Mouse (Mus musculus): Measurements from ENCODE around the gene Tbx5. TPM values are rescaled to one million over a fixed set of nuclear protein-coding genes. Genes with fewer than 3 reads are reported as not detected.

Tbx5 gene
- polyA plus RNA-seq, 1 experiment from 2014 or later = 38.4 TPM

DNA sequence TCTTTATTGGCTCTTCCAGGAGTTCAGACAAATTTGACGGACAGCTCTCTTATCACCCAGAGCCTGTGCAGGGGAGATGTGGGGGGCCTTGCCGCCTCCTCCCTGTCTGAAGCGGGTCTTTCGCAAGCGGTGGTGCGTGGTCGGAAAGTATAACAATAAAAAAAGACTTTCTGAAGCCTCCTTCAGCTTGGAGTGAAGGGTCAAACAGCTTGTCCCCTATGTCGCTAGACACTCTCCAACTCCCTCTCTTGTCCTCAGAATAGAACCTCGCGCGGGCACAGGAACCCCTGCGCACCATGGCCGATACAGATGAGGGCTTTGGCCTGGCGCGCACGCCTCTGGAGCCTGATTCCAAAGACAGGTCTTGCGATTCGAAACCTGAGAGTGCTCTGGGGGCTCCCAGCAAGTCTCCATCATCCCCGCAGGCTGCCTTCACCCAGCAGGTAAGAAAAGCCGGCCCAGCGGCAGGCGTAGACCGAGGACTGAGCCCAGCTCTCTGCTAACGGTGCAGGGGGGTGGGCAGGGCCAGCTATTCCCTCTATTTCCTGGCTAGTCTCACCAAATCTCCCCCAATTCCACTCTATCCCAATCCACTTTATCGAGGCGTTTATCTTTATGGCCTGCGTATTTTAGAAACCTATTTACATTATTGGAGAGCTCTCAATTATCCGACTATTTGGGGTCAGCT is 4.3 kb downstream of the Tbx5 start:
- no peak for ATAC-seq (ENCODE audit: extremely low read depth, insufficient number of reproducible peaks, low FRiP score, low TSS enrichment)
- H3K9ac ChIP-seq = peak overlapping the region; percentile 97
- H3K9me3 ChIP-seq = no peaks in the 10 kb centered on the region
- H3K27ac ChIP-seq (replicated peaks) = peak overlapping the region; percentile 98
- H3K4me1 ChIP-seq = peaks cover 49% of the 10 kb centered on the region
- peaks cover 9% of the 10 kb centered on the region for H3K36me3 ChIP-seq
- H3K27me3 ChIP-seq (replicated peaks) = peaks cover 56% of the 10 kb centered on the region
- peak overlapping the region; percentile 79 for H3K4me3 ChIP-seq
- H3K4me2 ChIP-seq = peak overlapping the region; percentile 81
- 1% methylated on average over 28 of the region's 28 CpGs for WGBS

DNA sequence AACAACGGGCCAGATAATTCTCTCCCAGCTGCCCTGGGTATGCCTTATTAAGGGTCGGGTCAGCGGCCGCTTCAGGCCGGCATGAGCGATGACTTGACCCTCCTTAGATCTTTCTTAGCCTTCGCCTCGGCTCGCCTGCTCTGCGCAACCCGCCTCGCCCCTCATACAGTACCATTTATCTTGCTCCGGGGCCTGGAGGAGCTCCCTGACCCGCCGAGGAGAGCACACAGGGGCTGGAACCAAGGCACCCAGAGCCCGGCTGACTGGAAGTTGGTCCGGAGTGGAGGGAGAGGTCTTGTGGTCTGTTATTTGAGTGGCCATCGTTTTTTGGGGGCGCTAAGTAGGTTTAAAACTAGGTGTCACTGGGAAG is 4.8 kb downstream of the Tbx5 start:
- peak overlapping the region; percentile 81 for H3K4me2 ChIP-seq
- WGBS = 4% methylated on average over 19 of the region's 19 CpGs
- peaks cover 14% of the 10 kb centered on the region for H3K36me3 ChIP-seq
- H3K27me3 ChIP-seq (replicated peaks) = peaks cover 61% of the 10 kb centered on the region
- H3K9ac ChIP-seq = peak overlapping the region; percentile 97
- no peaks in the 10 kb centered on the region for H3K9me3 ChIP-seq
- peak overlapping the region; percentile 79 for H3K4me3 ChIP-seq
- H3K27ac ChIP-seq (replicated peaks) = peak overlapping the region; percentile 98
- no peak for ATAC-seq (ENCODE audit: extremely low read depth, insufficient number of reproducible peaks, low FRiP score, low TSS enrichment)
- H3K4me1 ChIP-seq = peaks cover 50% of the 10 kb centered on the region

DNA sequence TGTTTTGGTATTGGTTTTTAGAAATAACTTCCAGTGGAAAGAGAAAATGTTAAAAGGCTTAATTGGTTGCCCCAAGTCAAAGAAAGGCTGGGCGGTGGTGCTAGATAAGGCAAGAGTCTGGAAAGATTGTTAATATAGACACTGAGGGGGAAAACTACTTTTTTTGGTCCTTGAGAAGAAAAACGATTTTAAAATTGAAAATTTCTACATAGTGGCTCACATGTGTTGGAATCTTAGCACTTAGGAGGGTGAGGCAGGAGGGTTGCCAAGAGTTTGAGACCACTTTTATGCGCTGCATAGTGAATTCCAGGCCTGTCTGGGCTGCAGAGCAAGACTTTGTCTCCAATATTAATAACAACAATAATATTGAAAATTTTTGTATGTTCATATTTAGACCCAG is 5.4 kb downstream of the Tbx5 start:
- peak overlapping the region; percentile 81 for H3K4me2 ChIP-seq
- 19% methylated on average over 3 of the region's 3 CpGs for WGBS

DNA sequence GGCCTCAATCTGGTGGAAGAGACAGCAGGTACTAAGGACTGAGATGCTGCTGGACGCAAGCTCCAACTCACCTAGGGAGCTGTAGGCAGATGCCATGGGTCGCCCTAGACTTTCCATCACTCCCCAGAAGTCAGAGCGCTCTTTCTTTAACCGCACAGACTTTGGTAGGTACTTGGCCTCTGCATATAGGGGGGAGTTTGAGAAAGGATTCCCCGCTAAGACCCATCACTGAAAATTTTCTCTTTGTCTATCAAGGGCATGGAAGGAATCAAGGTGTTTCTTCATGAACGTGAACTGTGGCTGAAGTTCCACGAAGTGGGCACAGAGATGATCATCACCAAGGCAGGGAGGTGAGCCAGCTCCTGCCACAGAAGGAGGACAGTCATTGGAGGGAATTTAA is 6.0 kb downstream of the Tbx5 start:
- Histone ChIP-seq H3K36me3 (peaks cover 26% of the 10 kb centered on the region), H3K4me1 (peaks cover 61% of the 10 kb centered on the region), H3K9me3 (no peaks in the 10 kb centered on the region), H3K27me3 (replicated peaks) (peaks cover 64% of the 10 kb centered on the region), H3K4me2 (peak overlapping the region; percentile 81), H3K9ac (peak overlapping the region; percentile 97), H3K4me3 (peak overlapping the region; percentile 79), H3K27ac (replicated peaks) (peak overlapping the region; percentile 98)
- 22% methylated on average over 7 of the region's 7 CpGs for WGBS
- no peak for ATAC-seq (ENCODE audit: extremely low read depth, insufficient number of reproducible peaks, low FRiP score, low TSS enrichment)

More for the DNA sequence above, 5.4 kb downstream of the Tbx5 start:
- H3K4me1 ChIP-seq = peaks cover 55% of the 10 kb centered on the region
- H3K4me3 ChIP-seq = peak overlapping the region; percentile 79
- no peaks in the 10 kb centered on the region for H3K9me3 ChIP-seq
- H3K27ac ChIP-seq (replicated peaks) = peak overlapping the region; percentile 98
- H3K36me3 ChIP-seq = peaks cover 20% of the 10 kb centered on the region
- H3K27me3 ChIP-seq (replicated peaks) = peaks cover 66% of the 10 kb centered on the region
- ATAC-seq (ENCODE audit: extremely low read depth, insufficient number of reproducible peaks, low FRiP score, low TSS enrichment) = no peak
- H3K9ac ChIP-seq = peak overlapping the region; percentile 97

DNA sequence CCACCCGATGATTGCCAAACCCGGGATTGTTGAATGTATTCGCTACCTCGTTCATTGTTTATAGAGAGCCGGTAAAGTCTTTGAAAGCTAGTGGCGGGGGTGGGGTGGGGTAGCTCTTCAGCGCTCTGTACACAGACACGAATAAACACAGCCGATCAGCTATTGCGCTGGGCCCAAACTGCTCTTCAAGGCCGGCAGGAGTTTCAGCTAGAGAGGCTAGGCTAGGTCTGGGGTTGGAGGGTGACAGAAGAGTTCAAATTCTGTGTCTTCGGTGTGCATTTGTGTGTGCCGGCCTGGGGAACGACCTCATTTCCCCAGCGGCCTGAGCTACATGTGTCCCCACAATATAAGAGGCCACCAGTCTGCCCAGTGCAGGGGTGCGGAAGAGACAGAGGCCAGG is 6.7 kb downstream of the Tbx5 start:
- Histone ChIP-seq H3K36me3 (peaks cover 26% of the 10 kb centered on the region), H3K4me1 (peaks cover 62% of the 10 kb centered on the region), H3K9ac (peak overlapping the region; percentile 97), H3K27me3 (replicated peaks) (peaks cover 61% of the 10 kb centered on the region), H3K9me3 (no peaks in the 10 kb centered on the region), H3K4me3 (peak overlapping the region; percentile 79), H3K27ac (replicated peaks) (peak overlapping the region; percentile 98), H3K4me2 (peak overlapping the region; percentile 81)
- no peak for ATAC-seq (ENCODE audit: extremely low read depth, insufficient number of reproducible peaks, low FRiP score, low TSS enrichment)
- 4% methylated on average over 16 of the region's 16 CpGs for WGBS

DNA sequence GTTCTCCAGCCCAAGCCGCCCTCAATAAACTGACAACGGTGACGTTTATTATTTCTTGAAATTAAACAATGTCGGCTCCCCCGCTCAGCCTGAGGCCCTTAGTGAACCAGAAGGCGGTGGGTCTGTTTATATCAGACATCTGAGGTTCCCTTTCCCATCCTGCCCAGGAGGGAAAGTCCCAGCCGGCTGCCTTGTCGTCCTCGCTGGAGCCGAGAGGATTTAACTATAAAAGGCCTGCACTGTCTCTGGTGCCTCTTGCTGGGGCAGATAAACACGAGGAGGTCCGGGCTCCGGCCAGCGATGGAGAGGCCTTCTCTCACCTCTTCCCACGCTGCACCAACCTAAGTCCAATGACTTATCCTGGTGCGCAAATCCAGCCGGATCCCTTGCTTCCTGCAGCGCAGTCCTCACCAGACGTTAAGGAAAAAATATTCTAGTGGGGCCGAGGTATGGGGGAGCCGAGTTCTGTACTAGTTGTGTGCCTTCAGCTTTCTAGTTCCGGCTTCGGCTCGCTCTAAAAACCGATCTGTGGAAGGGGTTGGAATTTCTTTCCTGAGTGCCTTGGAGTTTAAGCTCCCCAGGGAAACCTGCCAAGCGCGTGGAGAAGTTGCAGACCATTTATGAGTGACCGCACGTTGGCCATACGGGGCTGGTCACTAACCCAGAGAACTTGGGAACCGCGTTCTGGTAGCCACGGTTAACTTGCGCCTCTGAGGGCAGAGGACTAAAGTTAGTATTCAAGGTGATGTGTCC is 7.3 kb downstream of the Tbx5 start:
- peaks cover 57% of the 10 kb centered on the region for H3K27me3 ChIP-seq (replicated peaks)
- peak overlapping the region; percentile 81 for H3K4me2 ChIP-seq
- no peaks in the 10 kb centered on the region for H3K9me3 ChIP-seq
- H3K9ac ChIP-seq = peak overlapping the region; percentile 97
- WGBS = 2% methylated on average over 34 of the region's 34 CpGs
- peaks cover 26% of the 10 kb centered on the region for H3K36me3 ChIP-seq
- peaks cover 67% of the 10 kb centered on the region for H3K4me1 ChIP-seq
- peak overlapping the region; percentile 79 for H3K4me3 ChIP-seq
- peak overlapping the region; percentile 98 for H3K27ac ChIP-seq (replicated peaks)
- no peak for ATAC-seq (ENCODE audit: extremely low read depth, insufficient number of reproducible peaks, low FRiP score, low TSS enrichment)

DNA sequence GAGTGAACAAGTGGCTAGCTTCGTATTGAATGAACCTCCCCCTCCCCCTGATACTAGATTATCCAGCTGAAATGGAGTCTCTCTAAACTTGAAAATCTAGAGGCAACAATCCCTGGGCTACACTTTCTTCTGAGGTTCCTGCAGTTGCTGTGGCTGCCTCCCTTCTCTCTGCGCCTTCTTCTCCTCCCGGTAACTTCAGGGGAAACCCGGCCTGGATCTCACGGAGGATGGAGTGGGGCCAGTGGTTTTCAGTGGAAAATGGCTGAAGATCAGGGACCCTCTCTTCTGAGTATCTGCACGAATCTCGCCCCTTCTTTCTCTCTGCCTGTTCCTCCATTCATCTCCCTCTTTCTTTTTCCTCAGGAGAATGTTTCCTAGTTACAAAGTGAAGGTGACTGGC is 7.9 kb downstream of the Tbx5 start:
- ATAC-seq (ENCODE audit: extremely low read depth, insufficient number of reproducible peaks, low FRiP score, low TSS enrichment) = no peak
- no peaks in the 10 kb centered on the region for H3K9me3 ChIP-seq
- peaks cover 54% of the 10 kb centered on the region for H3K27me3 ChIP-seq (replicated peaks)
- H3K27ac ChIP-seq (replicated peaks) = peak overlapping the region; percentile 98
- peaks cover 30% of the 10 kb centered on the region for H3K36me3 ChIP-seq
- 7% methylated on average over 7 of the region's 7 CpGs for WGBS
- H3K4me1 ChIP-seq = peaks cover 73% of the 10 kb centered on the region
- H3K9ac ChIP-seq = peak overlapping the region; percentile 97
- peak overlapping the region; percentile 79 for H3K4me3 ChIP-seq
- H3K4me2 ChIP-seq = peak overlapping the region; percentile 81

DNA sequence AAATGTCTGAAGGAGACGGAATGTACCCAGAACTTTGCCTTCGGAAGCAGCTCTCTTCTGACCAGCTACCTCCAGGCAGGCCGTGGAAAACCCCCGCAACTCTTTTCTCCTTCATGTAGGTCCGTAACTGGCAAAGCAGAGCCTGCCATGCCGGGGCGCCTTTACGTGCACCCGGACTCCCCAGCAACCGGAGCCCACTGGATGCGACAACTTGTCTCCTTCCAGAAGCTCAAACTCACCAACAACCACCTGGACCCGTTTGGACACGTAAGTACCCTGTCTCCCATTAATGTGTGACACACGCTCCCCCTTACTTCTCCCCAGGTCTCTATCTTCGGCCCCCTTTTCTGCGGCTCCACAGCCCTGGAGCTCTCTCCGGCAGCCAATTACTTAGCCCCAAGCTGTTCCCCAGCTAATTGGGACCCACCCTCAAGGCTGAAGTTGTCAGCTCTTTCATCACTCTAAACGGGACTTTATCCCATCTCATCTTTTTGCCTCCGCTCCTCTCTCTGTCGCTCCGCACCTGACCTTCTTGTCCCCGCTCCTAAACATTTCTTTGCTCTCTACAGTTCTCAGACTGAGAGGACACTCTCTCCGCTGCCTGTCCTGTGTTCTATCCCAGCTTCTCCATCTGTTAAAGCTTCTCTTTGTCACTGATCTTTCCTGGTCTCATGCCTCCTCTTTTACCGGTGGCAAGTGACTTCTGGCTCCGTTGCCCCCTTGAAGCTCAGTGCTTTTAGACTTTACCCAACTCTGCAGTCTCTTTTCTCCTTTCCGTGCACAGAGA is 9.4 kb downstream of the Tbx5 start:
- no peak for ATAC-seq (ENCODE audit: extremely low read depth, insufficient number of reproducible peaks, low FRiP score, low TSS enrichment)
- peak overlapping the region; percentile 81 for H3K4me2 ChIP-seq
- WGBS = 20% methylated on average over 26 of the region's 26 CpGs
- H3K4me1 ChIP-seq = peaks cover 79% of the 10 kb centered on the region
- H3K9ac ChIP-seq = peak overlapping the region; percentile 97
- peak overlapping the region; percentile 72 for H3K27ac ChIP-seq (replicated peaks)
- no peaks in the 10 kb centered on the region for H3K9me3 ChIP-seq
- H3K36me3 ChIP-seq = peaks cover 45% of the 10 kb centered on the region
- H3K4me3 ChIP-seq = peak overlapping the region; percentile 36
- peaks cover 52% of the 10 kb centered on the region for H3K27me3 ChIP-seq (replicated peaks)

DNA sequence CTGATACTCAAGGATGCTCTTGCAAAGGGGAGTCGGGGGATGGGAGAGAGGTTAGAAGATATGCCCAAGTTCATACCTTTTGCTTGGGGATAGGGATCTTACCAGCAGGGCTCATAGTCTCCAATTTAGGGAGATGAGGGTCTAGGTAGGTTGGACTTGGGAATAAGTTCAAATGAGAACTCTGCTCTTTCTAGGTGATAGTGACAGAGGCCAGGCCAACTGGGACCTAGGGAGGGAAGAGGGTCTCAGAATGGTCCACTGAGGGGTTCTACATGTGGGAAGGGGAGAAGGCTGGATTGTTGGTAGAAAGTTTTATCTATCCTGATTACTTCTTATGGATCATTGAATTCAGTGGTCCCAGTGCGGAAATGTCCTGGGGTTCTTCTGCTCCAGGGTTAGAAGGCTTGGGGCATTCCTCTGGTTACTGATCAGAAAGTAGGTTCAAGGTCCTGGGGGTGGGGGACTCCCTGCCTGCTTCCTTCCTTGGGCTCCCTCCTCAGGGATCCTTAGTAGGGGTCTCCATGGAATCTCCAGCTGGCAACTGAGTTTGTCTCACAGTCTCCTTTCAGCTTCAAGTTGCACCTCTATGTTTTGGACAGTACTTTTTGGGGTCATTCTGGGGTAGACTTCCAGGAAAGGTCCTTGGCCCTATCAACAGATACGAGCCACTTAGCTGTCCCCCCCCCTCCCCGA is 10.4 kb downstream of the Tbx5 start:
- Histone ChIP-seq H3K4me2 (peak overlapping the region; percentile 81), H3K27ac (replicated peaks) (peak overlapping the region; percentile 72), H3K9me3 (no peaks in the 10 kb centered on the region), H3K36me3 (peaks cover 54% of the 10 kb centered on the region), H3K4me1 (peaks cover 87% of the 10 kb centered on the region), H3K27me3 (replicated peaks) (peaks cover 45% of the 10 kb centered on the region), H3K9ac (peak overlapping the region; percentile 97), H3K4me3 (peak overlapping the region; percentile 14; the same call in 1 of the 2 replicates)
- 35% methylated on average over 4 of the region's 4 CpGs for WGBS
- ATAC-seq (ENCODE audit: extremely low read depth, insufficient number of reproducible peaks, low FRiP score, low TSS enrichment) = no peak

DNA sequence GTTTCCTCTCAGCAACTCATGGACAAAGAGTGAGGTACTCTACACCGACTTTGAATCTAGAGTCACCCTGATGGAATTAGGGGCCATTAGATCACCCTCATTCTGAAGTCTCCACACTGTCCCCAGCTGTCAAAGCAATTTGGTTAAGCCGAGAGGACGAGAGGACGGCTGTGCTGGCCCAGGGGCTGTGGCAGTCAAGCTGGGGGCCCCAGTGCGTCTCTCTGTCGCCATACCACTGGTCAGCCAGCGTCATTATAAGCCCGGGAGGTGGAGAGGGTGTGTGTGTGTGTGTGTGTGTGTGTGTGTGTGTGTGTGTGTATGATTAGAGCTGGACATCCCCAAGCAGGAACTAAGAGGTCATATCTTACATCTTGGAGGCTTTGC is 10.9 kb downstream of the Tbx5 start:
- H3K9me3 ChIP-seq = no peaks in the 10 kb centered on the region
- peaks cover 86% of the 10 kb centered on the region for H3K4me1 ChIP-seq
- peaks cover 60% of the 10 kb centered on the region for H3K36me3 ChIP-seq
- H3K4me3 ChIP-seq = peak overlapping the region; percentile 14; the same call in 1 of the 2 replicates
- H3K27ac ChIP-seq (replicated peaks) = peak overlapping the region; percentile 72
- ATAC-seq (ENCODE audit: extremely low read depth, insufficient number of reproducible peaks, low FRiP score, low TSS enrichment) = no peak
- peak overlapping the region; percentile 81 for H3K4me2 ChIP-seq
- WGBS = 11% methylated on average over 8 of the region's 8 CpGs
- peaks cover 40% of the 10 kb centered on the region for H3K27me3 ChIP-seq (replicated peaks)
- peak overlapping the region; percentile 97 for H3K9ac ChIP-seq
